Mouse (Mus musculus): ENCODE results near the gene Tmem87b. TPM values are rescaled to one million over a fixed set of nuclear protein-coding genes. Genes with fewer than 3 reads are reported as not detected.

The Tmem87b gene
- polyA plus RNA-seq, 1 experiment from 2014 or later, result 108 TPM

DNA sequence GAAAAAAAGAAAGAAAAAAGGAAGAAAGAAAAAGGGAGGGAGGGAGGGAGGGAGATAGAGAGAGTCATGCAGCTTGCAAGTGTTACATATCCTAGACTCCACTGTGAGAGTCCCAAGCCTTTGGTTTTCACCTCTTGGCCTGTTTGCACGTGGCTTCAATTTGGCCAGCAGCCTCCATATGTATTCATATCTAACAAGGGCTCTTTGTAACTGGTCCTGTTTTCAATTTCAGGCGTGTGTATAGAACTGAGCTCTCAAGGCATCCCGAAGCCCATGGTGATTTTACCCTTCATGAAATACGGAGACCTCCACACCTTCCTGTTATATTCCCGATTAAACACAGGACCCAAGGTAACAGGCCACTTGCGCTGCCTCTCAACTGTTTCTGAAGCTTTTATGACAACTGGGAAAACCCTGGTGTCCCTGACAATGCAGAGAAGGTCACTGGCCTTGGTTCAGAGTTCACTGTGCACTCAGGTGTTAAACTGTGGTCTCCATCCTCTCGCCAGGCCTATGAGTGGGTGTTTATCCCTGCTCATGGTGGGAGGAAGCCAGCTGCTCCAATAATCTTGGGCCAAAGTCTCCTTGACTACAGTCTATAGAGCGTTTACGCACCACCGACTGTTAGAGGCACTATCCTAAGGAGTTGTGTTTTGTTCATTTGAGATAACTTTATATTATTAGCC, 34.1 kb upstream of the Tmem87b start:
- TF ChIP-seq CTCF (IDR thresholded peaks at IDR 0.05; ENCODE audit: low read depth), result no peak
- no peak for ATAC-seq
- H3K36me3 ChIP-seq (ENCODE audit: control insufficient read depth, insufficient read depth), result peaks cover 57% of the 10 kb centered on the region
- H3K9ac ChIP-seq (ENCODE audit: low read depth, low read length), result no peak overlapping the region
- H3K27me3 ChIP-seq (replicated peaks; ENCODE audit: control insufficient read depth, insufficient read depth, low read length), result no peaks in the 10 kb centered on the region
- H3K4me2 ChIP-seq (replicated peaks; ENCODE audit: low read depth), result no peak overlapping the region
- no peak overlapping the region for H3K4me3 ChIP-seq (ENCODE audit: low read depth, low read length)
- H3K4me1 ChIP-seq (replicated peaks; ENCODE audit: control insufficient read depth, insufficient read depth, low read length), result no peaks in the 10 kb centered on the region
- 0 out of 2 replicates have a peak overlapping the region, but pooled peaks have one; percentile 4 for H3K27ac ChIP-seq (ENCODE audit: low read depth, low read length)
- no peaks in the 10 kb centered on the region for H3K9me3 ChIP-seq (ENCODE audit: control insufficient read depth)
- WGBS, result 83% methylated on average over 10 of the region's 10 CpGs

DNA sequence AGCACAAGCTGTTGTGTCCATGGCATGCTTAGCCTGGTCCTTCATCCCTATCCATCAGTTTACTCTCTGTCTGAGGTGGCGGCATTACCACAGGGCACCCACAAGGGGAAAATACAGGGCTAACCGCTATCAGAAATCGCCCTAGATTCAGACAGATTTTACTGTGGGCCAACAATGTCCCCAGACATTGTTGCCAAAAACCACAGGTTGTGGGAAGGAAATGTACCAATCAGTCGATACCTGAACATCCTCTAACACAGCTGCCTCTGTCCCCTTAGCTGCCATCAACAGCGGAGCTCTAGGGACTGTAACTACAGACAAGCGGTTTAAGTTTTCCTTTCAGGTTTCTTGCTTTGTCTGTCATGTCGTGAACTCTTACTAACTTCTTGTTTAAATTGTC, 33.1 kb upstream of the Tmem87b start:
- no peaks in the 10 kb centered on the region for H3K27me3 ChIP-seq (replicated peaks; ENCODE audit: control insufficient read depth, insufficient read depth, low read length)
- no peak overlapping the region for H3K4me2 ChIP-seq (replicated peaks; ENCODE audit: low read depth)
- 92% methylated on average over 7 of the region's 7 CpGs for WGBS
- H3K9ac ChIP-seq (ENCODE audit: low read depth, low read length), result no peak overlapping the region
- no peaks in the 10 kb centered on the region for H3K9me3 ChIP-seq (ENCODE audit: control insufficient read depth)
- no peak overlapping the region for H3K27ac ChIP-seq (ENCODE audit: low read depth, low read length)
- no peaks in the 10 kb centered on the region for H3K4me1 ChIP-seq (replicated peaks; ENCODE audit: control insufficient read depth, insufficient read depth, low read length)
- no peak overlapping the region for H3K4me3 ChIP-seq (ENCODE audit: low read depth, low read length)
- no peak for ATAC-seq
- no peak for TF ChIP-seq CTCF (IDR thresholded peaks at IDR 0.05; ENCODE audit: low read depth)
- peaks cover 51% of the 10 kb centered on the region for H3K36me3 ChIP-seq (ENCODE audit: control insufficient read depth, insufficient read depth)

DNA sequence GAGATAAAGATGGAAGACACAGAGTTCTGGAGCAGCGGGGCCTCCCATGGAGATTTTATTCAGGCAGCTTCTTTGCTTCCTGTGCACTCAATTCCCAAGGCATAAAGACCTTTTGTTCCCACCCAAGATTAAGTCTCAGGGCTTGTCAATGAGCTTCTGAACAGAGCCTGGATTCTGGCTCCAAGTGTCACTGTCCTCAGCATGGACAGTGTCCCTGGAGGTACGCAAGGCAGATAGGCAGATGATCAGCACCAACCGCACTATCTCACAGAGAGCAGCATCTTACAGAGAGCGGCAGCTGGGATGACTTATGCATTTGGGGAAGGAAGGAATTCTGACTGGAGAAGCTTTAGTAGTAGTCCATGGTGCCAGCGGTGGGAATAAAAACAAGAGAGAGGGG, 31.6 kb upstream of the Tmem87b start:
- TF ChIP-seq CTCF (IDR thresholded peaks at IDR 0.05; ENCODE audit: low read depth), result no peak
- Histone ChIP-seq H3K9ac (ENCODE audit: low read depth, low read length) (no peak overlapping the region), H3K36me3 (ENCODE audit: control insufficient read depth, insufficient read depth) (peaks cover 44% of the 10 kb centered on the region), H3K9me3 (ENCODE audit: control insufficient read depth) (no peaks in the 10 kb centered on the region), H3K4me2 (replicated peaks; ENCODE audit: low read depth) (no peak overlapping the region), H3K4me3 (ENCODE audit: low read depth, low read length) (no peak overlapping the region), H3K27ac (ENCODE audit: low read depth, low read length) (no peak overlapping the region), H3K27me3 (replicated peaks; ENCODE audit: control insufficient read depth, insufficient read depth, low read length) (no peaks in the 10 kb centered on the region), H3K4me1 (replicated peaks; ENCODE audit: control insufficient read depth, insufficient read depth, low read length) (no peaks in the 10 kb centered on the region)
- WGBS, result 79% methylated on average over 5 of the region's 5 CpGs
- no peak for ATAC-seq

DNA sequence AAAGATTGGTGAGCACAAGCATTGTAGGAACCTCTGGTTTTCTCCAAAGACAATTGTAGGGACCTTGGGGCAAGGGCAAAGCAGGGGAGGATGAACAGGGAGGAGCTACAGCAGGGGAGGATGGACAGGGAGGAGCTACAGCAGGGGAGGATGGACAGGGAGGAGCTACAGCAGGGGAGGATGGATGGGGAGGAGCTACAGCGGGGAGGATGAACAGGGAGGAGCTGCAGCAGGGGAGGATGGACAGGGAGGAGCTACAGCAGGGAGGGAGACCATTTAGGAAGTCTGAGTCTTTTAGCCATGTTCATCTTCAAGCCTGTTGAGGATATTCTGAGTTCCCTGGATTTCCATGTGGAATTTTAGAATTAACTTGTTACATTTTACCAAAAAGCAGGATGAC, 31.1 kb upstream of the Tmem87b start:
- H3K36me3 ChIP-seq (ENCODE audit: control insufficient read depth, insufficient read depth), result peaks cover 44% of the 10 kb centered on the region
- 88% methylated on average over 1 of the region's 1 CpGs for WGBS
- H3K9ac ChIP-seq (ENCODE audit: low read depth, low read length), result no peak overlapping the region
- H3K4me1 ChIP-seq (replicated peaks; ENCODE audit: control insufficient read depth, insufficient read depth, low read length), result no peaks in the 10 kb centered on the region
- H3K27ac ChIP-seq (ENCODE audit: low read depth, low read length), result no peak overlapping the region
- no peak for TF ChIP-seq CTCF (IDR thresholded peaks at IDR 0.05; ENCODE audit: low read depth)
- ATAC-seq, result no peak
- no peaks in the 10 kb centered on the region for H3K9me3 ChIP-seq (ENCODE audit: control insufficient read depth)
- no peak overlapping the region for H3K4me3 ChIP-seq (ENCODE audit: low read depth, low read length)
- H3K4me2 ChIP-seq (replicated peaks; ENCODE audit: low read depth), result no peak overlapping the region
- H3K27me3 ChIP-seq (replicated peaks; ENCODE audit: control insufficient read depth, insufficient read depth, low read length), result no peaks in the 10 kb centered on the region

DNA sequence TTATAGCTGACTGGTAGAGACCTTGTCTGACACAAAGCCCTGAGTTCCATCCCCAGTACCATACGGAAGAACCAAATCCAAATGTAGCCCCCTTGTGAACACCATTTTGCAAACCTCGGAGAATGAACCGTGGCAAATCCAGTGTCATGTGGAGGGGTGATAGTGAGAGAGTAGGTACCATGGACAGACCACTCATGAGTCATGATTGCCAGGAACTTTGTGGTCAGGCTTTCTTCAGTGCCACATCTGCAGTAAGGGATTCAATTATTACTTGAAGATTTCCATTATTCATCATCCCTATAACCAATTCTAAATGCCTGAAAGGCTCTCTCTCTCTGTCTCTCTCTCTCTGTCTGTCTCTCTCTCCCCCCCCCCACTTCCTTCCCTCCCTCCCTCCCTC, 30.1 kb upstream of the Tmem87b start:
- H3K4me3 ChIP-seq (ENCODE audit: low read depth, low read length), result no peak overlapping the region
- H3K4me1 ChIP-seq (replicated peaks; ENCODE audit: control insufficient read depth, insufficient read depth, low read length), result no peaks in the 10 kb centered on the region
- H3K27me3 ChIP-seq (replicated peaks; ENCODE audit: control insufficient read depth, insufficient read depth, low read length), result no peaks in the 10 kb centered on the region
- peaks cover 45% of the 10 kb centered on the region for H3K36me3 ChIP-seq (ENCODE audit: control insufficient read depth, insufficient read depth)
- ATAC-seq, result no peak
- TF ChIP-seq CTCF (IDR thresholded peaks at IDR 0.05; ENCODE audit: low read depth), result no peak
- no peak overlapping the region for H3K9ac ChIP-seq (ENCODE audit: low read depth, low read length)
- WGBS, result 89% methylated on average over 3 of the region's 3 CpGs
- H3K27ac ChIP-seq (ENCODE audit: low read depth, low read length), result no peak overlapping the region
- no peak overlapping the region for H3K4me2 ChIP-seq (replicated peaks; ENCODE audit: low read depth)
- no peaks in the 10 kb centered on the region for H3K9me3 ChIP-seq (ENCODE audit: control insufficient read depth)

DNA sequence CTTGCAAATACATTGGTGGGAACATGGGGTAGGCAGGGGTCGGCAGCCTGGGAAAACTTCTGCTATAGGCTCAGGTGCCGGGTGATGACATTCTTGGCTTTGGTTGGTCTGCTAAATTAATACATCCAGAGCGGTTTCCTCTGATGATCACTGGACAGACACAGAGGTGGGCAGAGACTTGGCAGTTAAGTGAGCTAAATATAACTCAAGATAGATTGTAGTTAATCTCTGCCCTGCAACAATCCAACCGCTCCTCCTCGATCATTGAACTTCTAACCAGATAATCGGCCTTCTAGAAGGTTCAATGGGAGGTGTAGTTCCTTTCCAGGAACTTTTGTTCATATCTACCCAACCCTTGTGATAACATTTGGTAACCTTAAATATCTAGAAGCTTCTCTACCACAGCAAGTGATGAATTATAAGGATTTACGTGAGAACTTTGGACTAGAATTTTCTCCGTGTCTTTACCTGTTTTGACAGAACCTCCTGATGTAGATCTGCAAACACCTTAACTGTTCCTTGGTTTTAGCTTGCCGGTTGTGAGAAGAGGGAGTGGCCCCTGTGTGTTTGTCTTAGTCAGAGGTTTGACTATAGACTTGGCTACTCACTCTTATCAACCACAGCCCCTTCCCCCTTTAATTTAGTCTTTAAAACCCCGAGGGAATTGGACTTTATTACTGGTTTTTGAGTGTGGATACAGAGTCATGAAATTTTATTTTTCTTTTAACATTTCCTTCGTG, 26.9 kb upstream of the Tmem87b start:
- 50% methylated on average over 11 of the region's 11 CpGs for WGBS
- H3K36me3 ChIP-seq (ENCODE audit: control insufficient read depth, insufficient read depth), result peaks cover 47% of the 10 kb centered on the region
- no peaks in the 10 kb centered on the region for H3K27me3 ChIP-seq (replicated peaks; ENCODE audit: control insufficient read depth, insufficient read depth, low read length)
- TF ChIP-seq CTCF (IDR thresholded peaks at IDR 0.05; ENCODE audit: low read depth), result no peak
- no peak overlapping the region for H3K4me3 ChIP-seq (ENCODE audit: low read depth, low read length)
- H3K9ac ChIP-seq (ENCODE audit: low read depth, low read length), result no peak overlapping the region
- no peaks in the 10 kb centered on the region for H3K4me1 ChIP-seq (replicated peaks; ENCODE audit: control insufficient read depth, insufficient read depth, low read length)
- ATAC-seq, result no peak
- peak overlapping the region; percentile 70 for H3K27ac ChIP-seq (ENCODE audit: low read depth, low read length)
- no peak overlapping the region for H3K4me2 ChIP-seq (replicated peaks; ENCODE audit: low read depth)
- no peaks in the 10 kb centered on the region for H3K9me3 ChIP-seq (ENCODE audit: control insufficient read depth)

Data from intestine, postnatal 0 days (tissue).